Mouse (Mus musculus) stomach, embryonic 16.5 days (tissue): ENCODE measurements around the gene Pbld2. TPM values are rescaled to one million over a fixed set of nuclear protein-coding genes. Genes with fewer than 3 reads are reported as not detected.

ENCODE experiments used
- ATAC-seq: fragments of 200-750 bp; cut with Nextera tagmentation; 2 replicates; pipeline ENCODE4 v1.8.0; 2017; ENCODE audit warnings: moderate number of reproducible peaks, moderate TSS enrichment; ENCODE audit not compliant: insufficient read depth, low FRiP score
- H3K27ac ChIP-seq: fragments of 300-500 bp; sonication (generic); 2 replicates; pipeline ENCODE4 v1.5.1; 2014; ENCODE audit warnings: low read length
- H3K27me3 ChIP-seq: fragments of 300-500 bp; sonication (generic); 2 replicates; pipeline ENCODE4 v1.6.1; 2014; ENCODE audit warnings: low read length, control low read depth, mixed read lengths; ENCODE audit not compliant: control insufficient read depth, insufficient read depth
- H3K36me3 ChIP-seq: fragments of 300-500 bp; sonication (generic); 2 replicates; pipeline ENCODE4 v1.6.1; 2014; ENCODE audit warnings: low read length; ENCODE audit not compliant: control insufficient read depth, insufficient read depth
- H3K4me1 ChIP-seq: fragments of 300-500 bp; sonication (generic); 2 replicates; pipeline ENCODE4 v1.6.1; 2014; ENCODE audit warnings: low read length, control low read depth, mixed read lengths; ENCODE audit not compliant: control insufficient read depth, insufficient read depth
- H3K4me2 ChIP-seq: fragments of 300-500 bp; sonication (generic); 2 replicates; pipeline ENCODE4 v1.6.1; 2014; ENCODE audit warnings: low read depth, low read length, mixed read lengths
- H3K4me3 ChIP-seq: fragments of 300-500 bp; sonication (generic); replicated peaks from 2 replicates; pipeline ENCODE4 v1.5.1; 2014; ENCODE audit warnings: mild to moderate bottlenecking, low read length
- H3K9ac ChIP-seq: fragments of 300-500 bp; sonication (generic); 2 replicates; pipeline ENCODE4 v1.6.1; 2014; ENCODE audit warnings: low read length
- H3K9me3 ChIP-seq: fragments of 300-500 bp; sonication (generic); replicated peaks from 2 replicates; pipeline ENCODE4 v1.6.1; 2016; ENCODE audit warnings: low read length, control low read depth; ENCODE audit not compliant: control insufficient read depth
- WGBS: fragments of 180-500 bp; shearing (Covaris S2); extraction: QIAGEN DNeasy Blood & Tissue Kit; methylation state at CpG from one replicate; pipeline ENCODE4 v1.1.7; 2014; 5-methylcytosine and 5-hydroxymethylcytosine counted together
- polyA plus RNA-seq: library from polyadenylated mRNA; unstranded; fragments of >200 nt; fragmentation: Nextera tagmentation; extraction: Ambion mirVana; gene quantifications from 2 replicates; pipeline ENCODE4 v1.2.1, GENCODE M21; 2015

Gene Pbld2
- polyA plus RNA-seq, 1 experiment from 2014 or later: 5.2 TPM

DNA sequence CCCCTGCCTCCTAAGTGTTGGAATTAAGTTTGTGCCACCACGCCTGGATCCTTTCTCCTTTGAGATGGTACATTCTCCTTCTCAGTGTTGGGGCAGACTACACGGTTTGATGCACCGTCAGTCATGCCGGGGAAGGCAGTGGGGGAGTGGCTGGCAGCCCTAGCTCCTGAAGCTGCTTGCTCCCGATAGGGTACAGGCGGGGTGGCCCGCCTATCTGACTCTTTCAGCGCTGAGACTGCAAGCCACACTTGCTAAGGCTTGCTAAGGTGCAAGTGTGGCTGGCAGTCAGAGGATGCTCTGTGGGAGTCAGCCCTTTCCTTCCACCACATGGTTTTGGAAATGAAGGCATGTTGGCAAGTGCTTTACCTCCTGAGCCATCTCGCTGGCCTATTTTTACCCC lies 23.5 kb upstream of the Pbld2 start:
- Histone ChIP-seq H3K27me3 (no peaks in the 10 kb centered on the region), H3K9ac (no peak overlapping the region), H3K9me3 (no peaks in the 10 kb centered on the region), H3K4me3 (no peak overlapping the region), H3K4me1 (no peaks in the 10 kb centered on the region), H3K4me2 (no peak overlapping the region), H3K27ac (no peak overlapping the region), H3K36me3 (peaks cover 21% of the 10 kb centered on the region)
- 71% methylated on average over 9 of the region's 9 CpGs for WGBS
- no peak for ATAC-seq

DNA sequence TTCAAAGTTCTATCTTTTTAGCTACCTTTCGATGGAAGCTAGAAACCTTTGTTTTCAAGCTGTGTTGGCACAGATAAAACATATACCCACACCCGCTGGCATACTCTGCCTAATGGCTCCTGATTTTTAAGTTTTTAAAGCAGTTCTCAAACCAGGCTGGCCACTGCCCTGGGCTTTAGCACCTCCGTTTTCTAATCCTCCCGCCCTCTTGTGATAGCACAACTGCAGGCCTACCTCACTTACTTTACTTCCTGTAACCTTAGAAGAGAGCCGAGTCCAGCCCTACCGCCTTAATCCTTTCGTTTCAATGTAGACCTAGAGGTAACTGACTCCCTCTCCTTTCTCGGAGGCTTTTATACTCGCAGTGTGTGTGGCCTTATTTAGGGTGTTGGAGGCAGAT lies 20.9 kb upstream of the Pbld2 start:
- no peak for ATAC-seq
- Histone ChIP-seq H3K4me1 (no peaks in the 10 kb centered on the region), H3K9ac (no peak overlapping the region), H3K4me3 (no peak overlapping the region), H3K36me3 (peaks cover 31% of the 10 kb centered on the region), H3K27ac (no peak overlapping the region), H3K27me3 (no peaks in the 10 kb centered on the region), H3K9me3 (no peaks in the 10 kb centered on the region), H3K4me2 (no peak overlapping the region)
- WGBS: 75% methylated on average over 9 of the region's 9 CpGs

DNA sequence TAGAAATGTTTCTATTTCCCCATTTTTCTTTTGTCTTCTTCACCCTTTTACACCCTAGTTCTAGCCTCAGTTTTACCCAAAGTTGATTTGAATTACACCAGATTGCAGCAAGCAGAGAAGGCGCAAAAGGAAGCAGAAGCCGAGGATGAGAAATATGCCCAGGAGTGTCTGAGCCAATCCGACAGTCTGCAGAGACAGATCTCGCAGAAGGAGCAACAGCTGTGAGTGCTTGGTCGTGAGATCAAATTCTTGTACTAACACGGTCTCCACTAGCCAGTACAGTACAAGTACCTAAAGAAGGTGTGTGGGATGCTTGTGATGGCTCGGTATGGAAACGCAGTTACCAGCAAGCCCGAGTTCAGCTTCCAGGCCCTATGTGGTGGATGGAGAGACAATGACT lies 19.6 kb upstream of the Pbld2 start:
- Histone ChIP-seq H3K36me3 (peaks cover 33% of the 10 kb centered on the region), H3K4me1 (no peaks in the 10 kb centered on the region), H3K4me2 (no peak overlapping the region), H3K4me3 (no peak overlapping the region), H3K9me3 (no peaks in the 10 kb centered on the region), H3K27ac (no peak overlapping the region), H3K9ac (no peak overlapping the region), H3K27me3 (no peaks in the 10 kb centered on the region)
- ATAC-seq: no peak
- WGBS: 88% methylated on average over 9 of the region's 9 CpGs

DNA sequence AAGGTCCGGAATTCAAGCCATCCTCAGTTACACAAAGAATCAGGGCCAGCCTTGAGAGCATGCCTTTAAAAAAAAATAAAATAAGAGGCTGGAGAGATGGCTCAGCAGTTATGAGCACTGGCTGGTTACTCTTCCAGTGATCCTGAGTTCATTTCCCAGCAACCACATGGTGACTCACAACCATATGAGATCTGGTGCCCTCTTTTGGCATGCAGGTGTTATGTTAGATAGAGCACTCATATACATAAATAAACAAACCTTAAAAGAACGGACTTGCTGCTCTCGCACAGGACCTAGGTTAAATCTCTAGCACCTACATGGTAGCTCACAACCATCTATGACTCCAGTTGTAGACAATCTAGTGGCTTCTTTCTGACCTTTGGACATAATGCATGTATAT lies 15.9 kb upstream of the Pbld2 start:
- Histone ChIP-seq H3K27me3 (no peaks in the 10 kb centered on the region), H3K4me1 (no peaks in the 10 kb centered on the region), H3K4me3 (no peak overlapping the region), H3K36me3 (peaks cover 35% of the 10 kb centered on the region), H3K4me2 (no peak overlapping the region), H3K27ac (no peak overlapping the region), H3K9ac (no peak overlapping the region), H3K9me3 (no peaks in the 10 kb centered on the region)
- 45% methylated on average over 3 of the region's 3 CpGs for WGBS
- no peak for ATAC-seq

DNA sequence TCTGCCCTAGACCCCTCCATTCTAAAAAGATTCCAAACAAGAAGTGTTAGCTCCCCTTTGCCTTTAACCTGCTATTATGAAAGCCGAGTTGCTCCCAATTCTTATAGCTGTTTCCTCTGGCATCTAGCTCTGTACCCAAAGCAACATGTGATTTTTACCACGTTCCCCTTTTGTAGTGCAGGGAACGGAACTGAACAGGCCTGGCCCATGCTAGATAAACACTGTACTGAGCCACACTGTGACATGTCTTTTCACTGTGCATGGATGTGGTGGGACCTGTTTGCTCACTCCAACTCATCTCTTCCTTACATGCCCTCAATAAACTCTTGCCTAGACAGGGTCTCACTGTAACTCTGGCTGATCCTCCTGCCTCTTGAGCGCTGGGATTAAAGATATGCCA lies 13.8 kb upstream of the Pbld2 start:
- 67% methylated on average over 4 of the region's 4 CpGs for WGBS
- Histone ChIP-seq H3K4me3 (no peak overlapping the region), H3K9ac (no peak overlapping the region), H3K27ac (no peak overlapping the region), H3K4me1 (no peaks in the 10 kb centered on the region), H3K9me3 (no peaks in the 10 kb centered on the region), H3K36me3 (peaks cover 25% of the 10 kb centered on the region), H3K27me3 (no peaks in the 10 kb centered on the region), H3K4me2 (no peak overlapping the region)
- peak; percentile 53; the same call in 1 of the 2 replicates for ATAC-seq

DNA sequence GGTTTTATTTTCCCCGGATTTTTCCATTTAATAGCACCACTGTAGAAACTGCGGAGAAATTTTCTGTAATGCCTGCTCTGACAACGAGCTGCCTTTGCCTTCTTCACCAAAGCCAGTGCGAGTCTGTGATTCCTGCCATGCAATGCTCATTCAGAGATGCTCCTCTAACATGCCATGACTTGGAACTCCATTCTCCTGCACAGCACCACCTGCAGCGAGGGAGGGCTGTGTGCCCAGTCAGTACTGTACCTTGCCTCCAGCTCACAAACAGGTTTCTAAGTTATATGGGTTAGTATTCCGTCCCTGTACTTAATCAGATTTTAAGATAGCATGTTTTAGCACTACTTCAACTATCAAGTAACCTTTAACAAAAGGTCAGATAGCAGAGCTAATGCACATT lies 12.6 kb upstream of the Pbld2 start:
- Histone ChIP-seq H3K36me3 (peaks cover 25% of the 10 kb centered on the region), H3K4me3 (no peak overlapping the region), H3K27ac (no peak overlapping the region), H3K4me1 (no peaks in the 10 kb centered on the region), H3K9ac (no peak overlapping the region), H3K4me2 (no peak overlapping the region), H3K9me3 (no peaks in the 10 kb centered on the region), H3K27me3 (no peaks in the 10 kb centered on the region)
- WGBS: 86% methylated on average over 6 of the region's 6 CpGs
- no peak for ATAC-seq

DNA sequence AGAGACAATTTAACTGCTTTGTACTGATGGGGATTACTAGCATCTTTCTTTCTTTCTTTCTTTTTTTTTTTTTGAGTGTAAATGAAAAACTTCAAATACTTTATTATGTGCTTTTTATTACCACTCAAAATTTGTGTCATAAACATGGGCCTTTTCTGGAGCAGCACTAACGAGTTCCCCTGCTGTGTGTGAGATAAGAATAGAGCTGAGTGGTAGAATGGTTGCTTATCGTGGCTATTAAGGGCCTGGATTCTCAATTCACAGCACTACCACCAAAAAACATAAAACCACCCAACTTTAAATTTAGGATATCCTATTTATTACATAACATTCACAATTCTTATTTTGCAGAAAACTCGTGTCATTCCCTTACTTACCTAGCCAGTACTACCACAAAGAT lies 10.6 kb upstream of the Pbld2 start:
- H3K27ac ChIP-seq: no peak overlapping the region
- WGBS: 78% methylated on average over 3 of the region's 3 CpGs
- no peak overlapping the region for H3K9ac ChIP-seq
- H3K36me3 ChIP-seq: peaks cover 17% of the 10 kb centered on the region
- no peak overlapping the region for H3K4me2 ChIP-seq
- H3K4me1 ChIP-seq: no peaks in the 10 kb centered on the region
- no peak for ATAC-seq
- no peaks in the 10 kb centered on the region for H3K9me3 ChIP-seq
- no peaks in the 10 kb centered on the region for H3K27me3 ChIP-seq
- H3K4me3 ChIP-seq: no peak overlapping the region

DNA sequence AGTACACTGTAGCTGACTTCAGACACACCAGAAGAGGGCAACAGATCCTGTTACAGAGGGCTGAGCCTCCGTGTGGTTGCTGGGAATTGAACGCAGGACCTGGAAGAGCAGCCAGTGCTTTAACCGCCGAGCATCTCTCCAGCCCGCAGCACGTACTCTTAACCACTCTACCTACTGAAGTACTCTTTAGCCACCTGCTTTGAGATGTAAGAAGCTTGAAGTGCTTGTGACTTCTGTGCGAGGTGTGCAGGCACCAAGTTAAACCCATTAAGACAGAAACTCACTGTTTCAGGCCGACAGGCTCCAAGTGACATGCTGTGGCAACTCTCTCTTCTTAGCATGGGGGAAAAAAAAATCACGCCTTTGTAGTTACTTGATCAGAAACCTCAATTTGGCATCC lies 9.9 kb upstream of the Pbld2 start:
- no peaks in the 10 kb centered on the region for H3K4me1 ChIP-seq
- H3K36me3 ChIP-seq: peaks cover 17% of the 10 kb centered on the region
- no peaks in the 10 kb centered on the region for H3K9me3 ChIP-seq
- no peak overlapping the region for H3K27ac ChIP-seq
- H3K4me3 ChIP-seq: no peak overlapping the region
- H3K9ac ChIP-seq: no peak overlapping the region
- no peak for ATAC-seq
- no peak overlapping the region for H3K4me2 ChIP-seq
- H3K27me3 ChIP-seq: no peaks in the 10 kb centered on the region
- 86% methylated on average over 9 of the region's 9 CpGs for WGBS

DNA sequence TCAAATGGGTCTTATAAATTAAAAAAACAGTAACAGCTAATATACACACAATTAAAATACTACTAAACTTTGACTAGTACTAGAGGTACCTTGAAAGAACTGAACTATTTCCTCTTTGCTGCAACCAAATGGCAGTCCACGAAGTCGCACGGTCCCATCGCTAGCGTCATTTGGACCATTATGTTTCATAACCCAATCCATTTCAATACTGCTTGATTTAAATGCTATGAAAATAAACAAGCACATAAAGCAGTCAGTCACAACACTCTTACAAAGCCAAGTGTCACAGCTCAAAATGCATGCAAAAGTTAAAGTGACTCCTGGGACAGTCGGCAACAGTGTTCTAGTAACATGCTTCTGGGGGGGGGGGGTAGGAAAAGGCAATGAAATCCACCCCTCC lies 4.8 kb upstream of the Pbld2 start:
- Histone ChIP-seq H3K4me3 (no peak overlapping the region), H3K27me3 (no peaks in the 10 kb centered on the region), H3K4me1 (peaks cover 11% of the 10 kb centered on the region), H3K9me3 (no peaks in the 10 kb centered on the region), H3K27ac (no peak overlapping the region), H3K4me2 (no peak overlapping the region), H3K9ac (no peak overlapping the region), H3K36me3 (peaks cover 10% of the 10 kb centered on the region)
- WGBS: 85% methylated on average over 6 of the region's 6 CpGs
- no peak for ATAC-seq

DNA sequence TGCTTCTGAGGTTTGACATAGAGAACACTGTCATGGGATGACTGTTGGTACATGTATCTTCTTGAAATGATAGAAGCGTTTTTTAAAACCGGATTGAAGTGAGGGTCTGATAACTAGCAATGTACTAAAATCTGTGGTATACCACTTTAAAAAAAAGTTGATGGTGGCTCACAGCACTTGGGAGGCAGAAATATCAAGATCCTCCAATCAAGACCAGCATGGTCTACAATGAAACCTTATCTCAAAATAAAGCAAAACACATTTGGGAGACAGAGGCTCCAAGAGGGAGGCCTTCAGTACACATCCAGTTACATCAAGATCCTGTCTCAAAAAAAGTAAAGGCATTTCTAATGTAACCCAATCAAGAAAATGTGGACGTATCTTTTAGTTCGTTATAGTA lies 2.4 kb upstream of the Pbld2 start:
- 38% methylated on average over 4 of the region's 4 CpGs for WGBS
- no peaks in the 10 kb centered on the region for H3K27me3 ChIP-seq
- H3K9ac ChIP-seq: peak overlapping the region; percentile 99
- no peak for ATAC-seq
- H3K27ac ChIP-seq: no peak overlapping the region
- peaks cover 4% of the 10 kb centered on the region; the same call in 1 of the 2 replicates for H3K36me3 ChIP-seq
- peaks cover 20% of the 10 kb centered on the region for H3K4me1 ChIP-seq
- H3K4me2 ChIP-seq: peak overlapping the region; percentile 71
- peak overlapping the region; percentile 96 for H3K4me3 ChIP-seq
- H3K9me3 ChIP-seq: no peaks in the 10 kb centered on the region
